Mouse (Mus musculus) embryonic facial prominence, embryonic 13.5 days (tissue): ENCODE measurements around the gene Fgf13. TPM values are rescaled to one million over a fixed set of nuclear protein-coding genes. Genes with fewer than 3 reads are reported as not detected.

Experiments
- ATAC-seq: fragments of 200-750 bp; cut with Nextera tagmentation; 2 replicates; pipeline ENCODE4 v1.8.0; 2017; ENCODE audit warnings: low read depth; ENCODE audit not compliant: insufficient number of reproducible peaks, insufficient read depth, low FRiP score, low TSS enrichment
- H3K27ac ChIP-seq: fragments of 300-500 bp; sonication (generic); 2 replicates; pipeline ENCODE4 v1.5.1; 2015; ENCODE audit warnings: moderate library complexity, mild to moderate bottlenecking, inconsistent platforms
- H3K27me3 ChIP-seq: fragments of 300-500 bp; sonication (generic); 2 replicates; pipeline ENCODE4 v1.6.1; 2015; ENCODE audit warnings: mild to moderate bottlenecking, inconsistent platforms
- H3K36me3 ChIP-seq: fragments of 300-500 bp; sonication (generic); 2 replicates; pipeline ENCODE4 v1.6.1; 2015; ENCODE audit warnings: mild to moderate bottlenecking, inconsistent platforms
- H3K4me1 ChIP-seq: fragments of 300-500 bp; sonication (generic); 2 replicates; pipeline ENCODE4 v1.6.1; 2015; ENCODE audit warnings: inconsistent platforms
- H3K4me2 ChIP-seq: fragments of 300-500 bp; sonication (generic); 2 replicates; pipeline ENCODE4 v1.6.1; 2015; ENCODE audit warnings: moderate library complexity, mild to moderate bottlenecking, inconsistent platforms
- H3K4me3 ChIP-seq: fragments of 300-500 bp; sonication (generic); 2 replicates; pipeline ENCODE4 v1.5.1; 2015; ENCODE audit warnings: mild to moderate bottlenecking, inconsistent platforms
- H3K9ac ChIP-seq: fragments of 300-500 bp; sonication (generic); 2 replicates; pipeline ENCODE4 v1.6.1; 2015; ENCODE audit warnings: mild to moderate bottlenecking, inconsistent platforms
- H3K9me3 ChIP-seq: fragments of 300-500 bp; sonication (generic); 2 replicates; pipeline ENCODE4 v1.6.1; 2016; ENCODE audit warnings: inconsistent platforms
- WGBS: fragments of 180-500 bp; shearing (Covaris S2); methylation state at CpG from one replicate; pipeline ENCODE4 v1.1.7; 2015; ENCODE audit warnings: mixed read lengths; 5-methylcytosine and 5-hydroxymethylcytosine counted together
- microRNA counts: library from miRNA; unstranded; fragments of <30 nt; microRNA quantifications from one replicate; lab custom pipeline; 2016
- microRNA-seq: library from miRNA; unstranded; fragments of <30 nt; microRNA quantifications from one replicate; pipeline ENCODE4, GENCODE M21; 2016
- polyA plus RNA-seq: library from polyadenylated mRNA; unstranded; fragments of >200 nt; fragmentation: Nextera tagmentation; extraction: Ambion mirVana; gene quantifications from 2 replicates; pipeline ENCODE4 v1.2.1, GENCODE M21; 2015

Fgf13 gene
- polyA plus RNA-seq, 1 experiment from 2014 or later, result 18.8 TPM

DNA sequence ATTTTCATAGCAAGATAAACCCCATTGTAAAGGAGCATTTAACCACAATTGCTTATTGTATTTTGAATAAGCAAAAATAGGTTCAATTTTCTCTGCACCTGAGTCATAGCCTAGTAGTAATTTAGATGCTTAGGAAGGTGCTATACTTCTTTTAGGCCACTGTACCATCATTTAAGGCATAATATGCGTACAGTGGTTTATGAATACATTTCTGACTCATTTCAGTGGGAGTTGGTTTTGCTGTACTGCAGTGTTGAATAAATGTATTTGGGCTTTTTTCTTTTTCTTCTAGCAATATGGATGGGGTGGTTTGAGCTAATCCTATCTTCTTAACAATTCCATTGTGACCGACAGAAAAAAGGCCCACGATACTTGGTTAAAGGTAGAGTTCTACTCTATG lies 481.9 kb downstream of the Fgf13 start:
- 95% methylated on average over 3 of the region's 3 CpGs for WGBS

DNA sequence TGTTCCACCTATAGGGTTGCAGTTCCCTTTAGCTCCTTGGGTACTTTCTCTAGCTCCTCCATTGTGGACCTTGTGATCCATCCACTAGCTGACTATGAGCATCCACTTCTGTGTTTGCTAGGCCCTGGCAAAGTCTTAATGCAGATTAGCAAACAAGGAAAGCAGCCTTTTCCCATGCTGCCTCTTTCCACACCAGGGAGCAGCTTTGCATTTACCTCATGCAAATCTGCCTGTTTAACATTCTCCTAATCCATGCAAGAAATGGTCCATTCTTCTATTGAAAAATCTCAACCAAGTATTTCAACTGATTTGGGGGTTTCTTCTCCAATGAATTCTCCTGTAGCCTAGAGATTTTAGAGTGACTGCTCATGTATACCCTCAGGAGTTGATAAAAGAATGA lies 487.4 kb downstream of the Fgf13 start:
- no peak overlapping the region for H3K27ac ChIP-seq
- no peaks in the 10 kb centered on the region for H3K4me1 ChIP-seq
- H3K36me3 ChIP-seq, result no peaks in the 10 kb centered on the region
- no peak overlapping the region for H3K4me3 ChIP-seq
- H3K27me3 ChIP-seq, result no peaks in the 10 kb centered on the region
- no peak for ATAC-seq
- no peak overlapping the region for H3K4me2 ChIP-seq
- H3K9ac ChIP-seq, result no peak overlapping the region
- H3K9me3 ChIP-seq, result no peaks in the 10 kb centered on the region

More for the DNA sequence above, 481.9 kb downstream of the Fgf13 start:
- H3K4me2 ChIP-seq, result no peak overlapping the region
- ATAC-seq, result no peak
- no peak overlapping the region for H3K27ac ChIP-seq
- no peak overlapping the region for H3K4me3 ChIP-seq
- H3K9ac ChIP-seq, result no peak overlapping the region
- no peaks in the 10 kb centered on the region for H3K36me3 ChIP-seq
- H3K9me3 ChIP-seq, result no peaks in the 10 kb centered on the region
- H3K4me1 ChIP-seq, result no peaks in the 10 kb centered on the region
- no peaks in the 10 kb centered on the region for H3K27me3 ChIP-seq

- H3K36me3 ChIP-seq, result no peaks in the 10 kb centered on the region
- no peak for ATAC-seq
- no peak overlapping the region for H3K9ac ChIP-seq
- no peaks in the 10 kb centered on the region for H3K4me1 ChIP-seq
- H3K9me3 ChIP-seq, result no peaks in the 10 kb centered on the region
- no peaks in the 10 kb centered on the region for H3K27me3 ChIP-seq
- no peak overlapping the region for H3K4me2 ChIP-seq
- no peak overlapping the region for H3K4me3 ChIP-seq
- 76% methylated on average over 3 of the region's 3 CpGs for WGBS
- no peak overlapping the region for H3K27ac ChIP-seq
These were observed 495.8 kb downstream of the Fgf13 start for GRCm38 (mm10) chrX:59072083-59072482.

- Histone ChIP-seq H3K4me3 (no peak overlapping the region), H3K36me3 (no peaks in the 10 kb centered on the region), H3K27ac (no peak overlapping the region), H3K9me3 (no peaks in the 10 kb centered on the region), H3K9ac (no peak overlapping the region), H3K4me2 (no peak overlapping the region), H3K27me3 (no peaks in the 10 kb centered on the region), H3K4me1 (no peaks in the 10 kb centered on the region)
- WGBS, result 74% methylated on average over 4 of the region's 4 CpGs
- no peak for ATAC-seq
These were observed 504.7 kb downstream of the Fgf13 start for GRCm38 (mm10) chrX:59063157-59063556.

DNA sequence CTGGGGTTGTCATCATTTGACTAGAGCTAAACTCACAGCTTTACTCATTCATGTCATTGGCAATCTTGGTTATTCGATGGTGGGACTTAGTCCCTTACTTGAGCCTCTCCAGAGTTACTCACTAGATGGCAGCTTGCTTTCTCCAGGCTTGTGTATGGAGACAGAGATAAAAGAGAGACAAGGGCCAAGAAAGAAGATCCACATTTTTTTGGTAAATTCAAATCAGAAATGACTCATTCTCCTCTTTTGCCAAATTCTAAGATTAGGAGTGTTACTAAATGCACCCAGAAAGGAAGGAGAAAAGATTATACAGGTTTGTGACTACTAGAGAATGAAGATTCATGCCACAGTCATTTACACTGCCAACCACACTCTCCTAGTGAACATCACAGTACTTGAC lies 532.9 kb downstream of the Fgf13 start:
- no peaks in the 10 kb centered on the region for H3K36me3 ChIP-seq
- no peaks in the 10 kb centered on the region for H3K4me1 ChIP-seq
- no peaks in the 10 kb centered on the region for H3K27me3 ChIP-seq
- no peaks in the 10 kb centered on the region for H3K9me3 ChIP-seq
- H3K4me2 ChIP-seq, result no peak overlapping the region
- H3K27ac ChIP-seq, result no peak overlapping the region
- no peak overlapping the region for H3K4me3 ChIP-seq
- ATAC-seq, result no peak
- 71% methylated on average over 1 of the region's 1 CpGs for WGBS
- H3K9ac ChIP-seq, result no peak overlapping the region

MicroRNAs within 50 kb of the gene (microRNA counts, 519-probe panel; counts per million panel counts)
- microRNA mmu-miR-504 (lab: Ali Mortazavi, UCI), result 236 counts per million, percentile 44 among the panel's probes with 10 or more counts

Small RNA genes within 50 kb of the gene (microRNA-seq; reads per million reads assigned to microRNA genes)
- 4.4 reads per million, percentile 17 among the genes with 10 or more reads in this experiment for gene Mir504
